Mouse (Mus musculus) gastrocnemius, adult 2 months (tissue): ENCODE measurements around the gene Acbd6. TPM values are rescaled to one million over a fixed set of nuclear protein-coding genes. Genes with fewer than 3 reads are reported as not detected.

ENCODE experiments used
- DNase-seq: peaks from one replicate; pipeline ENCODE4 v3.0.0; 2022
- H3K27ac ChIP-seq: fragments of 200-600 bp; 2 replicates; pipeline ENCODE4 v1.8.1; 2022; ENCODE audit warnings: mild to moderate bottlenecking
- H3K4me3 ChIP-seq: fragments of 200-600 bp; 2 replicates; pipeline ENCODE4 v1.8.1; 2022; ENCODE audit warnings: mild to moderate bottlenecking, moderate library complexity
- CTCF ChIP-seq: fragments of 200-600 bp; IDR thresholded peaks from 2 replicates; pipeline ENCODE4 v1.8.1; 2022; ENCODE audit warnings: antibody characterized with exemption, mild to moderate bottlenecking, moderate library complexity
- intact Hi-C: fragments of 180-260 bp; cut with DNase I; formaldehyde crosslinking; loops from one replicate; pipeline ENCODE4 v1.15.1; 2025
- total RNA-seq, 2 experiments: library from RNA; stranded (reverse); gene quantifications; 2 replicates each; pipeline ENCODE4 v1.2.3; 2021

Gene Acbd6
- total RNA-seq, 2 experiments from 2014 or later: 54.4 to 65.2 TPM

DNA sequence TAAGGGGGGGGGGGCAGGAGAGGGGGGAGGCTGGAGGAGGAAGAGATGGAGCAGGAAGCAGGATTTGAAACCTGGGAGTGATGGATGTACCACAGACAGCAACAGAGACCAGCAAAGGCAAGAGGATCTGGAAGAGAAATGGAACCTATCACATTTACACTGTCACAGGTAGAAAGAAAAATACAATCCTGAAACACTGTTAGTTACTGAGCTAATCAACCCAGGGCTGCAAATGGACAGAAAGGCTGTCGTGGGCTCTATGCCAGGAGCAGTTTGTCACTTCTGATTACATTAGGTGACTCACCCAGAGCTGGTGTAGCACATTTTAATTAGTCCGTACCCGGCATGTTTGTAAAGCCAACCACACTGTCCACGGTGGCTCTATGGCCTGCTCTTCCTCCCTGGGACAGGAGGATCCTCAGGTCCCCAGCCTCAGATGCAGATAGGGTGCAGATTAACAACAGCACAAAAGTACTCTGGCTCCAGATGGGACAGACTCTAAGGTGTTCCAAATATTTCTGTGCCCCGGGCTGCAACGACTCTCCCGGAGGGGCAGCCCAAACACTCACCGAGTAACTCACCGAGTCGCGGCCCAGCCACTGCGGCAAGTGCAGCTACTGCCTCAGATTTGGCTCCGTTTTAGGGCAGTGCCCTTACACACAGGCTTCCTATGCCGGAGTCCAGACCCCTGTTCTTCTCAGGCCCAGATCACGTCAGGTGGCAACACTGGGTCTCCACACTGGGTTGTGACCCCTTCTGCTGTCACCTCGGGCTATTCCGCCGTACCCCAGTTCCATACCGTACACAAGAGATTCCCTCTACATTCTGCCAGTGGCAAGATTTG, 28.6 kb upstream of the Acbd6 start:
- Histone ChIP-seq H3K27ac (no peak overlapping the region), H3K4me3 (no peak overlapping the region)
- no peak for TF ChIP-seq CTCF
- no peak for DNase-seq
- intact Hi-C loops: no loop called here

DNA sequence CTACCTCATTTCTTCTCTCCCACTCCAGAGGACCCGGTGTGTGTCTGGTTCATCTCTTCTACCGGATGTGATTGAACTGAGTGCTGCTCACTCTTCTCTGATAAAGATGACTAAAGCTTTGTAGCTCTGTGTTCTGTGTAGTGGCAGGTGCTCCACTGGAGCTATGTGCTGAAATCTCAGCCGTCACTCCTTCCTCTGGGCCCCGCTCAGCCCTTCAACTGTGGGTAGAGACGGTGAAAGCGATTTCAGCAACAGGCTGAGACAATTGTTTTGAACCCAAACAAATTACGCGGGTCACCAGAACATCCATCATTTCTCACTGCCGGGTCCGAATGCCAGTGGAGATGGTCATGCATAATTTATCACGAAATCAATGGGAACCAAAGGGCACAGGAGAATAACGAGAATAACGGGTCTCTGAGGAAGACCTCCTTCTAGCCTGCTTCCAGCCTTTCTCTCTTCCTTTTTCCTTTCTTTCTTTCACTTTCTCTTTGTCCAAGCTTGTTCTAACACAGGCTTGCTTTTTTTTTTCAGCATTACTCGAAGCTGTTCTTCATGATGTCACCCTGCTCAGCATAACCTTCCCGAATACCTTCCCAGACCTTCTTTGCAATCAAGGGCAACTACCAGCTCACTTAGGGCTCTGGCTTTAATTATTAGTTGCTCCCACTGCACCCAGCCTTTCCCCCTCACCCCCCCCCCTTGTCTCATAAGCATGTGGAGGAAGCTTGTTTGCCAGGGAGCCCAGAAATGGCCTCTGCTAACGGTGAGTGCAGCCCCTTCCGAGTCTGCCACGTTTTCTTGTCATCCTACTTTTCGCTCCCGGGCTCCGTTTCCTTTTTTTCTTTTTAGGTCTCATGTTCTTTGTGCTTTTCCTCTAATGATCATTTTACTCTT, 27.1 kb upstream of the Acbd6 start:
- DNase-seq: no peak
- H3K27ac ChIP-seq: peak overlapping the region; percentile 61
- intact Hi-C loops: loop anchor here (5.0 to 10.0 kb wide), 2 partner anchors 114 to 476 kb away; partner anchors contain the start of gene Xpr1

DNA sequence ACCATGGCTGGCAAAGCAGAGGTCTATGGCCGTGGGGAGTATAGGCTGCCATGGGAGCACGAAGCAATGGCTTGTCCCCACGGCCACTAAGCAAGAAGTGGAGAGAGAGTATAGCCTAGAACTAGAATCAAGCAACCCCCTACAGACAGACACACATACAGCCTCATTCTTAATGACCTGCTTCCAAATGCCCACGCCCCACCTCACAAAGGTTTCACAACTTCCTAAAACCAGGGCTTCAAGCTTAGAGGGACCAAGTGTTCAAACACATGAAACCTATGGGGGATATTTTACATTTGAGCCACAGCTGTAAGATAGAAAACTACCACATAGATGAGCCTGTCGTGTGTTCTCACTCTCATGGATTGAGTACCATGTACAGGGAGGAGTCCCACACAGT, 25.5 kb upstream of the Acbd6 start:
- DNase-seq: no peak
- intact Hi-C loops: loop anchor here (5.0 to 10.0 kb wide), 2 partner anchors 115 to 478 kb away; partner anchors contain the start of gene Xpr1
- no peak for TF ChIP-seq CTCF
- H3K4me3 ChIP-seq: no peak overlapping the region
- H3K27ac ChIP-seq: peak overlapping the region; percentile 60

More for the DNA sequence above, 27.1 kb upstream of the Acbd6 start:
- no peak for TF ChIP-seq CTCF
- H3K4me3 ChIP-seq: peak overlapping the region; percentile 63

DNA sequence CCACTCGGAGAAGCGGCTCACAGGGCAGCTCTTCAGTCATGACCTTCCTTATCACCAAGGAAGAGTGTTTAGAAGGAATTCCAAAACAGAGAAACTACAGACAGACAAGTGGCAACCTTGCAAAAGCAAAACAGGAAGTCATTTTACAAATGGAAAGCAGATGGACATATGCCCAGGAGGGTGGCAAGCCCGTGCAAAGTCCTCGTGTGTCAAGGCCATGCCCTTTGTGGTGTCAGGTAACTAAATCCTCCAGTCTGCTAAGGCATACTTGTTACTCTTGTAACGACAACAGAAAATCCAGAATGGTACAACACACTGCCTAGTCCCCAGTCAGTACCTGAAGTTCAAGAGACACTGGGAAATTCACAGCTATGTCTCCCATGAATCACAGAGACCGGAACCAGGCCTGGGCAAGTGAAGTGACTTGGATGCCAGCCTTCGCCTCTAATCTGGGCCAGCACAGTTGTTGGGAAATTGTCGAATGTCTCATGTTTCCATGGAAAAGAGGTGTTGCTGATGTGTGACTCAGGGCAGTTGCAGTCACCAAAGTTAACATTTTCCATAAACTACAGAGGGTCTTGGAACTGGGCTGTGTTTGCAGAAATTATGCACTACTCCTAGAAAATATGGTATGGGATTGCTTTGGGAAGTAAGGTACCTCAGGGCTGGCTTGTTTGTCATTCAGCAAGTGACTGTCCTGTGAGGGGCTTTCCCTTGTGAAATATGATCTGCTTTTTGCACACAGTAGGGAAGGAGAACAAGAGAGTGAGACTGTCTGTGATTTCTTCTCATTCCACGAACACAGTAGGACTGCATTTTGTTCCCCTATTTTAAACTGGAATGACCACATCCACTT, 24.9 kb upstream of the Acbd6 start:
- TF ChIP-seq CTCF: no peak
- no peak overlapping the region for H3K4me3 ChIP-seq
- peak; percentile 75 for DNase-seq
- intact Hi-C loops: loop anchor here (5.0 to 10.0 kb wide), 2 partner anchors 116 to 478 kb away; partner anchors contain the start of gene Xpr1
- peak overlapping the region; percentile 60 for H3K27ac ChIP-seq

DNA sequence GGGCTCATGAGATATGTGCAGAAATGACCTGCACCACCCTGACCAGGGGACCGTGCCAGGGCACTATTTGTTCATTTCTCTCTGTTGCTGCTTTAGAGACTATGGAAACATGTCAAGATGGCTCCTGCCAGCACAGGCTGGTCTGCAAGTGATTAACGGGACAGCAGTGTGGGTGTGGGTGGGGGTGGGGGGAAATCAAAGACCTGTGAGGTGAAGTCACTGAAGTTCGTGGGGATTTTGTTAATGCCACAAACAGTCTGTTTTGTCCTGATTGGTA, 24.3 kb upstream of the Acbd6 start:
- peak overlapping the region; percentile 60 for H3K27ac ChIP-seq
- TF ChIP-seq CTCF: no peak
- DNase-seq: peak; percentile 31
- H3K4me3 ChIP-seq: no peak overlapping the region
- intact Hi-C loops: loop anchor here (5.0 to 10.0 kb wide), 2 partner anchors 116 to 479 kb away; partner anchors contain the start of gene Xpr1

DNA sequence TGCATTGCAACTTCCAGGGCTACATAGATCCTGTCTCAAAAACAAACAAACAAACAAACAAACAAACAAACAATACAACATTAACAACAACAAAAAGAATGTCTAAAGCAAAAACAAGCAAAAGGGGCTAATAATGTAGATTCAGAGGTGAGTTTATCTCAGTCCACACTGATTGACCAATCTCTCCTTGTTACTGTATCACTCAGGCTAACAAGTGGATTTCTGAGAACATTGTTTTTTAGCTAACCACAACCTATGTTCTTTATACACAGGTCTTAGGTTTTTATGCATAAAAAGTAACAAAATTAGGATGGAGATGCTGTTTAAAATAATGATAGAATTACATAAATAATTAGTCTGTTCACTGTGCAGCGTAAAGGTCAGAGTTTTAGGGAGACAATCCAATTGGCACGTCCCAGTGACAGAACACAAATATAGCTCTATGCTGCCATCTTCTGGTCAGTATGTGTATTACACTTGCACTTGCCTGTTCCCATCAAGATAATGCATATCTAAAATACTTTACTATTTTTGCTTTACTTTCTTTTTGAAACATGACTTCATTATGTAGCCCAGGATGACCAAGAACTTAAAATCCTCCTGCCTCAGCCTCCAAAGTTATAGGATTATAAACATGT, 20.8 kb upstream of the Acbd6 start:
- DNase-seq: no peak

DNA sequence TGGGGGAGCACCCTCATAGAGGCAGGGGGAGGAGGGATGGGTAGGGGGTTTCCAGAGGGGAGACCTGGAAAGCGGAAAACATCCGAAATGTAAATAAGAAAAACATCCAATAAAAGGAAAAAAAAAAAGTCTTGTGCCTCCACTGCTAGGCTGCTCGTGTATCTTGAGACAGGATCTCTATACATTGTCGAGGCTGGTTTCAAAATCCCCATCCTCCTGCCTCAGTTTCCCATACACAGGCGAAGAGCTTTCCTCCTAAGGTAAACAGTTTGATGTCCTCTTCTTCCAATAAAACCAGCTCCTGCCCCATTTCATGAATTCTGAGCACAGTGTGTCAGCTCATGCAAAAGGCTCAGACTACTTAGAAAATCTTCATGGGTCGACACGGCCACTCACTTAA, 19.9 kb upstream of the Acbd6 start:
- intact Hi-C loops: loop anchor here (10.0 kb wide), 1 partner anchor 483 kb away; no protein-coding TSS in a partner anchor
- no peak overlapping the region for H3K4me3 ChIP-seq
- no peak for DNase-seq
- H3K27ac ChIP-seq: no peak overlapping the region
- TF ChIP-seq CTCF: no peak

More for the DNA sequence above, 20.8 kb upstream of the Acbd6 start:
- peak; percentile 95 for TF ChIP-seq CTCF
- intact Hi-C loops: loop anchor here (1.0 to 10.0 kb wide), 2 partner anchors 244 to 482 kb away; no protein-coding TSS in a partner anchor
- Histone ChIP-seq H3K4me3 (no peak overlapping the region), H3K27ac (no peak overlapping the region)

DNA sequence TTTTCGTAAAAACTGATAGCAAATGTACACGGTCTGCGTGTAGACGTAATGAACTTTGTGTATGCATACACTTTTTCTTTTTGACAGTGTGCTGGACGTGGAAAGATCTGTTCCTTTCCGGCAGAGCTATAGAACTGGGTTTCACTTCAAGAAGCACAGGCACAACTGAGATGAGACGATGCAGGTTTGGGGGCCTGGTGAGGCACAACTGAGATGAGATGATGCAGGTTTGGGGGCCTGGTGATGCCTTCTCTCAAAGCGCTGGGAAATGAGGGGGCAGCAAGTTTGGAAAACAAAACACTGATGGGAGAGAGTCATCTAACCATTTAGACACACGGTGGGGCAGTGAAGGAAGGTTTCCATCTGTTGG, 293 bp upstream of the Acbd6 start:
- peak overlapping the region; percentile 77 for H3K4me3 ChIP-seq
- no peak for TF ChIP-seq CTCF
- intact Hi-C loops: no loop called here
- DNase-seq: no peak
- peak overlapping the region; percentile 90 for H3K27ac ChIP-seq

DNA sequence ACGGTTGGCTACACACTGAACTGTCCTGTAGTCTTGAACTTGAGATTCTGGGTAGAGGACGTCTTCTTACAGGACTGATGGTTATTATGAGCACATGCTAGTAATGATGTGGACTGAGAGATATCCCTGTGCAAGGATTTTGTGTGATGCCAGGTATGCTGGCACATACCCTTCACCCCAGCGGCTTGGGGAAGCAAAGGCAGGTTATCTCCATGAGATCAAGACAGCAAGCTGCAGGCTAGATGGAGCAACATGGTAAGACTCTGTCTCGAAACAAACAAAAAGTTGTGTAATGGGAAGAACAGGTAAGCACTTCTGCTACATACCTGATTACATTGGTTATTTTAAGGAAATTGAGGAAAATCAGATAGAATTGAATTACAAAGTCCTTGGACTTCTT, 2.1 kb downstream of the Acbd6 start:
- no peak for TF ChIP-seq CTCF
- intact Hi-C loops: no loop called here
- no peak overlapping the region for H3K27ac ChIP-seq
- no peak for DNase-seq
- no peak overlapping the region for H3K4me3 ChIP-seq

DNA sequence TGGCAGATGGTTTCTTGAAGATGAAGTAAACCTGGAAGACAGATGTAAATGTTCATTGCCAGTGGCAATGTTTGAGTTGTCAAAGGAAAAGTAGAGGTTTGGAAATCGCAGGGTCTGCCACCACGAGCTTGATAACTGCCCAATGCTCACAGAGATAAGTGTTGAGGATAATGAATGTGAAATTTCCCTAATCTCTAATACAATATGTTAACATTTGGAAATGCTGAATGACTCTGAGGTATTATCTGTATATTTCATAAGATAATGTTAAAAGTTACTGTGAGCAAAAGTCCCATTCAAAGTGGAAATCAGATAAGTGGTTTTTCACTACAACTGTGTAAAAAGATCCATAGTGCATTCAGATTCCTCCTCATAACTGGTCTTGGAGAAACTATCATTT, 2.8 kb downstream of the Acbd6 start:
- H3K4me3 ChIP-seq: no peak overlapping the region
- no peak for DNase-seq
- no peak overlapping the region for H3K27ac ChIP-seq
- intact Hi-C loops: no loop called here
- TF ChIP-seq CTCF: no peak

DNA sequence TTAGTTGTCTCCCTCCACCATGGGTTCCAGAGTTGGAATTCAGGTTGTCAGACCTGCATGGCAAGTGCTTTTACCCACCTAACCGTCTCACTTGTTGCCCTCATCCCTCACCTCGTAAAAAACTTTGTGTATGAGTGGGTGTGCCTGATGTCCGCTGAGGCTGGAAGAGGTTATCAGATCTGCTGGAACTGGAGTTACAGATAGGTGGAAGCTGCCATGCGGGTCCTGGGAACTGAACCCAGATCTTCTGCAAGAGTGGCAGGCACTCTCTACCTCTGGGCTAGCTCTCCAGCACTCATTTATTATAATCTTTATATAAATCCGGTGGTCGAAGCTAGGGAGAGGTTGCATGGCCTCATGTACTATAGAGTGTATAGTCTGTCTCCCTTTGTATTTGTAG, 4.3 kb downstream of the Acbd6 start:
- Histone ChIP-seq H3K4me3 (no peak overlapping the region), H3K27ac (no peak overlapping the region)
- intact Hi-C loops: no loop called here
- TF ChIP-seq CTCF: no peak
- DNase-seq: no peak

DNA sequence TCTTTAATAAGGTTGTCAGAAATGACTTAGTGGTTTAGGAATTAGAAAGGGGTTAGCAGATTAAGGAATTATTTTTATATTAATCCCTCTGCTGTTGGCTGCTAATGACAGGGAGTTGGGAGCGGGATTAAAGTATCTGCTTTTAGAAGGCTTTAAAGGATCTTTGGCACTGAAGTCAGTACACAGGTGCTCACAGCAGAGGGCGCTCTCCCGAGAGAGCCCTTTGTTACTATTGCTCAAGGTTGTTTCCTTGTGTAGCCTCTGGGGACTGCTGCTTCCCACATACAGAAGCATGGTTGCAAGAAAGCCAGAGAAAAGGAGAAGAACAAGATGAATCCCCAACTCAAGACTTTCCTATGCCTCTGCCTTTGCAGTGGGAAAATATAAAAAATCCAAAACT, 6.8 kb downstream of the Acbd6 start:
- H3K27ac ChIP-seq: no peak overlapping the region
- intact Hi-C loops: no loop called here
- peak; percentile 78 for TF ChIP-seq CTCF
- DNase-seq: peak; percentile 28
- no peak overlapping the region for H3K4me3 ChIP-seq
